Mouse (Mus musculus) ES-Bruce4 (cell line): ENCODE measurements around the gene Tuba1c.

ENCODE experiments used
- CTCF ChIP-seq: IDR thresholded peaks from one replicate; pipeline ENCODE4 v1.8.1; 2011; ENCODE audit warnings: low read depth, low read length
- EP300 ChIP-seq: IDR thresholded peaks from 2 replicates; pipeline ENCODE4 v1.6.1; 2011; ENCODE audit warnings: low read depth, low read length; ENCODE audit not compliant: insufficient read depth
- POLR2A ChIP-seq: IDR thresholded peaks from one replicate; pipeline ENCODE4 v1.8.1; 2011; ENCODE audit warnings: low read length; ENCODE audit not compliant: insufficient read depth

DNA sequence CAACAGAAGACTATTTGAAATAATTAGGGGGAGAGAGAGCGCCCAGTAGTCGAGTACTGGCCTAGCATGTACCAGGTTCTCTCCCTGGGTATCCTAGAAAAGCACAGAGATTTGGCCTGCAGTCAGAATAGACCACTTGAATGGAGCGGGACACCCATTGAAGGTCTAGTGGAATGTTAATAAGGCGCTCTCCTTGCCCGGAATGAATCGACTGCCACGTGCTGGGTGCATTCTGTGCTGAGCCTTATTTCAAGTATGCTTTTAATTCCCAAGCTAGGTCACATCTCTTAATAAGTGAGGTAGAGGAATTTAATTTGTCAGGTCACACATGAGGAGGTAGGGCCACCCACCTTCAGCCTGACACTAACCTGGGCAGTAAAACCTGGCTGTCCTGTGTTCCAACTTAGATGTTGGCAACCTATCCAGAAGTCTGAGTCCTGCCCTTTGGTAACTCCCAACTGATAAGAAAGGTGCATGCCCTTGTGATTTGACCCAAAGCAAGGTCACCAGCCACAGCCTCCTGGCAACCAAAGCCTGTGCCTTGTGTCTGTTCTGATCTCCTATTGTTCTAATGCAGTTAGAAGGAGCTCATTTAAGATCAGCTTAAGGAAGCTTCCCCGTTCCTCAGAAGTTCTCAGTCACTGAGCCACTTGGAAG lies 6.7 kb downstream of the Tuba1c start:
- TF ChIP-seq CTCF, result no peak
- no peak for TF ChIP-seq POLR2A
- TF ChIP-seq EP300, result no peak
